Mouse (Mus musculus) liver, adult 2 months (tissue): ENCODE measurements around the gene Lasp1.

ENCODE experiments used
- CTCF ChIP-seq: fragments of 200-500 bp; IDR thresholded peaks from 2 replicates; pipeline ENCODE4 v1.5.1; 2011; ENCODE audit warnings: low read depth, low read length, control low read depth
- POLR2A ChIP-seq: fragments of 200-500 bp; IDR thresholded peaks from 2 replicates; pipeline ENCODE4 v1.6.1; 2011; ENCODE audit warnings: low read length, control low read depth; ENCODE audit not compliant: insufficient read depth; ENCODE audit errors: extremely low read depth

GRCm38 (mm10) chr11:97775808-97776496, 22.8 kb upstream of the Lasp1 start, which contains the start of gene 1700001P01Rik:
- no peak for TF ChIP-seq POLR2A
- TF ChIP-seq CTCF, result no peak
